Mouse (Mus musculus) gastrocnemius, adult 8-10 months (tissue): ENCODE measurements around the gene Pecam1. TPM values are rescaled to one million over a fixed set of nuclear protein-coding genes. Genes with fewer than 3 reads are reported as not detected.
"Not testable (repeated sequence)": the region's sequence is repeated elsewhere in the genome, so short reads cannot be mapped to it uniquely, and the experiment has no call there.

Experiments used
- DNase-seq, 2 experiments: peaks; one replicate each; pipeline ENCODE4 v3.0.0; 2022; ENCODE audit warnings: low spot score in 2 of 2
- total RNA-seq, 4 experiments: library from RNA; stranded (reverse); gene quantifications; 2 replicates each; pipeline ENCODE4 v1.2.4; 2022

The Pecam1 gene
- 10 to 100 TPM; 25.4 to 30.9 (median 26.7) TPM for total RNA-seq

DNA sequence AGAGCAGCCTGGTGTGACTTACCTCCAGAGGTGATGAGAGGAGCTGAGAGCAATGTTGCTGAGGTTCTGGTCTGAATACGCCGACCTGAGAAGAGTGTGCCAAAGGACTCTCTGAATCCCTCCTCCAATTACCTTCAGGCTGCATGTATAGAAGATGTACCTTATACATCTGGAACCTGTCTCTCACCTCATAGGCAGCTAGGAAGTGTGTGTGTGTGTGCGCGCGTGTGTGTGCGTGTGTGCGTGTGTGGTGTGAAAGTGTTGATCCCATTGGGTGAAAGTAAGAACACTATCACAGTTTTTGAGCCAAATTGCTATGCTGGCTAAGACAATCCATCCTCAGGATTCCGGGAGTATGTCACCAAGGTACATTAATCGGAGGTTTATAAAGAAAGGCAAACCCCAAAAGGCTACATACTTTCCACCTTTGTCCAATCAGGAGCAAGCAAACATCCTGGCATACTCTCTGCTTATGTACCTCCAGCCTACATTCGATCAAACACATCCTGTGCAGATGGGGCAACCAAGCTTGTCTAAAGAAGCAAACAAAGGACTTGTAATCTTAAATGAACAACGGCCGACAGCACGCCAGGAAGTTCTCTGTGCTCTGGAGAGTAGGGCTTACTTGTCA is at the start of gene Pecam1:
Gene Pecam1 (minus strand): TSS at position 508 of the 631 bp plus-strand sequence.
- DNase-seq = no peak

DNA sequence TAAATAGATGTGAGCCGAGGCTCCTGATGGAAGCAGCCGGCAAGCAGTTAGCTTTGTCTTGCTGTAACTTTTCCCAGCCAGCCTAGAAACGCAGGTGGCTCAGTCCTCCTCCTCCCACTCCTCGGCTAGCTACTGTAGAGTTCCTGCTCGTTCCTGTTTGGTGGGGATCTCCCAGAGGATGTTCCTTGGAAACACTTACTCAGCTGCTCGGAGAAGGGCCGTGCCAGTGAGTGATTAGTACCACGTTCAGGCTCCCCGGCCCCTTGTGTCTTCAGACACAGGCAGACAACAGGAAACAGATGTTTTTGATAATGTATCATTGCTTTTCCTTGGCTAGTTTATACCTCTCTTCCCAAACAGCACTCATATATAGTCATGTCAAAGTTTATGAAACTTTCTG is 45.3 kb upstream of the Pecam1 start:
- no peak for DNase-seq

- no peak for DNase-seq
These were observed 43.4 kb upstream of the Pecam1 start for GRCm38 (mm10) chr11:106793846-106794245.

GRCm38 (mm10) chr11:106789649-106790048 is 39.2 kb upstream of the Pecam1 start:
- no peak for DNase-seq

DNA sequence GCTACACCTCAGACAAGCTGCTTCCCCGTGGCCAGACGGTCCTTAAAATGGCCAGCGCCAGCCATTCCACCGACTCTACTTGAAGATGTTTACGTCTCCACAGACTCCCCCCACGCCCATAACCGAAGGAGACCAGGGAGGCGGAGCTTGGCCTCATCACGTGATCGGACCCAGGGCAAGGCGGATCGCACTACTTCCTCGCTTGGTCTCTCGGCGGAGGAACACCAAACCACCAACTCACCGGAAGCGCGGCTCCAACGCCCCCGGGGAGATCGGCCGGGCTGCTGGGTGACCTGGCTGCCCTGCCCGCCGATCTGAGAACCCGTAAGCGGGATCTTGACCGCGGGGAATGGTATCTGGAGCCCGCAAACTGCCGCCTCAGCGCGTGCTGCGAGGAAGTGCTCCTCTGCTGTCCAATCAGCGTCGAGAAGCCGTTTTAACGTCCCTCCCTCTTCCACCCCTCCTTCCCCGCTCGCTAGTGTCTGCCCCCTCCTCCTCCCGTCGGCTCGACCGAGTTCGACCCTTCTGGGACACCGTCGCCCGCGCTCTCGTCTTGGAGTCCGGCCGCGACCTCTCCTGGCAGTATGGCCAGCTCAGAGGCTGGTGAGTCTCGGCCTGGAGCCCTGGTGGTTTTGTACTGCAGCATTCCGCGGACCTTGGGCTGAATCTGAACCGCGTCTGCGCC is 38.5 kb upstream of the Pecam1 start, which contains the start of the genes Ddx5 and Cep95:
Gene Ddx5 (minus strand): TSS at position 411 of the 685 bp plus-strand sequence.
Gene Cep95 (plus strand): TSS at position 478 of the 685 bp plus-strand sequence.
- DNase-seq = peak; percentile 97

- DNase-seq = peak; percentile 97
These were observed 37.8 kb upstream of the Pecam1 start for GRCm38 (mm10) chr11:106788026-106788774.

- peak; percentile 88 to 91 for DNase-seq
These were observed 37.0 kb upstream of the Pecam1 start for GRCm38 (mm10) chr11:106787131-106788025.

GRCm38 (mm10) chr11:106785043-106785442 is 34.6 kb upstream of the Pecam1 start:
- DNase-seq = no peak

DNA sequence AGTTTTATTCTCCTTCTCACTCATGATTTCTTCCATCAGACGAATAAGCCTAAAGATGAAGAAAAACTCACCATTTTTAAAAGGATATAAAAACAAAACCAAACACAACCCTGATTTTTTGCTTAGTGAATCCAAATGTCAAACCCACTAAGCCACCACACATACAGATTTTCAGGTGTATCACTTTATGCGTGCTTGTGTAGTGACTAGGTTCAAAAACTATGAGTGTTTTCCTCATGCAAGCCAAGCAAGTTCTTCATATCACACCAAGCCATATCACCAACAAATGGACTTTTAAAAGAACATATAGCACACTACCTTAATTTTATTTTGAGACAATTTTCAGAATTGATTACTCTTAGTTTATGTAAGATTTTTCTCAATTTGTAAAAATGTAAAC is 34.0 kb upstream of the Pecam1 start:
- DNase-seq = no peak

DNA sequence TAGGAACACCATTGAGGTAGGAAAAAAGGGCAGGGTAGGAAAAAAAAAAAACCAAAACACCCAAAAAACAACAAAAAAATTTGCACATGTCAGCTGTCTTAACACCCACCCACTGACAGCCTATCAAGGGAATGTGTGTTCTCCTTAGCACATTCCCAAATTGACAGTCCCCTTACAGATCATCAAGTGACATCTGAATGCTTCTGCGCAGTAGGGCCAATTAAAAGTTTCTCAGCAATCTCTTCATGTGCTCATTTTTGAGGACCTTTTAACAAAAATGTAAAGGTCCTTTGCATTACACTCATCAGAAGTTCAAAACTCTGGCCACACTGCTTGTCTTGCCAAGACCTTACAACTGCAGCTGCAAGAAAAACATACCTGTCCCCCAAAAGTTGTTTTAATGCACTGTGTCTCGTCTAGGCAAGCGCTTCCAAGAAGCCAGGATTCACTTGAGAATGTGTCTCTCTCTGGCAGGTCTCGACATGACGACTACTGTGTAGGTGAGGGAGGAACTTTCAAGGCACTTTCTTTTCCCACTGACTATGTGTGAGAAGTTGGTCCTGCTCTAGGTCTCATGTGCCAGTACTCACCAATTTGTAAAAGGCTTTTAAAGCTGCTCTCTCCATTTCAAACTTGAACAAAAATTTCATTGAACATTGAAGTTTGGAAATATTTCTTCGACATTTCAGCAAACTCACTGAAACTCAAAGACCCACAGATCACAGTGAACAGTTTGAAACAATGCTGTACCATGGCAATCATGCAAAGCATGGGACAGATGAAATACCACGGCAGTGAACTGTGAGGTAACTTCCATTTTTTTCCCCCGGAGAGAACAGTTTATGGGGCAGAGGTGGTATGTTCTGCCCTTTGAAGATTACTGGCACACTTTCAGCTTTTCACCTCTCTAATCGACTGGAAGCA is 32.7 kb upstream of the Pecam1 start:
- no peak for DNase-seq

DNA sequence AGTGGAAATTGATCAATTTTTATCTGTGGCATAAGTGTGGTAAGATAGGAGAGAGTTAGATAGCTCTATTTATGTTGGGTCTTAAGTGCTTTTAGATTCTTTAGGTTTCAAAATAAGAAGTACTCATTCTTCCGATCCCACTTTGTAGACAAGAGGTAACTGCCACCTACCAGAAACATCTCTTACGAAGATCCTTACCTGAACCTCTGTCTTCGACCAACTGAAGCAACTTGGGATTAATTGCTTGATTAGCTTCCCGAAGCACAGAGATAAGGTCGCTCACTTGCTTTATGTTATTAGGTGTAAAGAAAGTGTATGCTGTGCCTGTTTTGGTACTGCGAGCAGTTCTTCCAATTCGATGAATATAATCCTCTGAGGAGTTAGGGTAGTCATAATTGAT is 31.8 kb upstream of the Pecam1 start:
- not testable (repeated sequence) for DNase-seq

DNA sequence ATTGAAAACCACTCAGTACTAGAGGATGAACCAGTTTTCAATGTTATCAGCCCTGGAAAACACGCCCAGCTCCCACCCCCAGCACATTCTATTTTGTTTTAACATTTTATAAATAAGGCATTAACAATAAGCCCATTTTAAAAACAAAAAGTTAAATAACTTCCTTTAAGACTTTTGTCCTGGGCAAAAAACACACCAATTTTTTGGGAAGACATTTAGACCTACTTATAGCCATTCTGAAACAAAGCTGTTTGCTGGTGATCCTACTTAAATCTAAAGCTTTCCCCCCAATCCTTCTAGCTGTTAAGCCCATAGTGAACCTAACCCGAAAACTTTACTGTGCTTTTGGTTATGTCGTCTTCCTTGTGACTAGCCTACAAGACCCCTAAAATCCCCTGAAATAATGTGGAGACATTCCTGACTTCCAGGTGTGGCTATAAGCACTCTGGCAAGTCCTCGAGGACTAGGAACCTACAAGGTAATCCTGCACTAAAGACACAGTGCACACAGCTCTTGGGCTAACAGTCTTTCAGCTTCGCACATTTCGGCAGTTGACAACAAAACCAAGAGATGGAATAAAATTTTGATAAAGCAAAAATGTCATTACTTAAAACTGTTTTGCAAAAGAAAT is 30.3 kb upstream of the Pecam1 start:
- DNase-seq = no peak

- no peak for DNase-seq
These were observed 29.6 kb upstream of the Pecam1 start for GRCm38 (mm10) chr11:106780089-106780425.

DNA sequence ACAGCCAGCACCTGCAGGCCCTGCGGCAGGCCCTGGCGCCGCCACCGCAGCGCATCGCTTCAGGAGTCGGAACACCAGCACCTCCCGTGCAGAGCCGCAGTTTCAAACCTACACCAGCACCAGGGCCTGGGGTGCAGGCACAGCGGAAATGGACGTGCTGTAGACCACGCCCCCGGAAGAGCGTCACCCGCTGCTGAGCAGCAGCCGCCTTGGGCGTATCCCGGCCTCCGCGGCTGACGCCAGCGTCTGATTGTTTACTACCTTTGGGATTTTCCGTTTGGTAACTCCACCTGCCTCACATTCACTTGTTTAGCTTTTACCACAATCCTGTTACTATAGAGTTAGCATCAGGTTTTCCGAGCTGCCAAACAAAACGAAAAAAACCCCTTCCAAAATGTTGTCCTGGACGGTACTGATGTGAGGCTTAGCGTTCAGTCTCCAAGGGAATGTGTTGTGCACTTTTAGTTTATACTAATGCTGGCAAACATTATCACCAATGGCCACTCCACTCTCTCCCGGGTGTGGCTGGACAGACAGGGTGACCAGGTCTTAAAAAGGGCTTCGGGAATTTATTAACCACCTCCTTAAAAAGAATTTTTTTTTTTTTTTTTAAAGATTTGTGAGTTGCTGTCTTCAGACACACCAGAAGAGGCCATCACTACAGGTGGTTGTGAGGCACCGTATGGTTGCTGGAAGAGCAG is 29.1 kb upstream of the Pecam1 start, which contains the start of gene Polg2:
Gene Polg2 (minus strand): TSS at position 150 of the 701 bp plus-strand sequence.
- peak; percentile 79 to 88 for DNase-seq

DNA sequence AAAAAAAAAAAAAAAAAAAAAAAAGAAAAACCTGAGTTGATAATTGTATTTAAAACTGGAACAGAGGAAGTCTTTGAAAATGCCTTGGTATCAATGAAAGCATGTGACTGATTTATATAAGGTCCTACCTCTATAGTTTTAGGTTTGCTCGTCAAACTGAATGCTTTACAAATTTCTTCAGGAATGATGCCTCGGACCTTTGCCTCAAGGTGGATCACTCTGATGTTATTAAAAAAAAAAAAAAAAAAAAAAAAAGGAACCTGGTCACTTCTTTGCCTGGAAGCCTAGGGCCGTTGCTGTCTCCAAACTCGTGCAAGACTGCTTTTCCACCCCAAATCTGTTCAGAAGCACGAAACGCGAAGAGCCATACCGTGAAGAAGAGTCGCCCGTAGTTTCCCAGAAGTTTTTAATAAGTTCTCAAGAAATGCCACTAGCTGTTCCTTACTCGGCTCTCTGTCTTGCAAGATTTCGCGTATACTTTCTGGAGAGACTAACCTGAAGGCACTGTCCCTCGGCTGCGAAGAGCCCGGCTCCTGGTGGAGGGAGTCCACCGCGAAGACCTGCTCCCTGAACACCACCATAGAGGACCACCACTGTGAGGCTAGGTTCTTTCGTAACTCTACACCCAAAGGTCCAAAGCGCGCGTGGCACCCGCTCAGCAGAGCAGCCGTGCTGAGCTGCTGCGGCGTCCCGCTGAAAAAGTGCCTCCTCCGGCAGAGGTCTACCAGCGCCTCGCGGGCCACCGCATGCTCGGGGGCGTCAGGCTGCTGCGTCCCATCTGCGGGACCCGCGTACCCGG is 28.4 kb upstream of the Pecam1 start:
- DNase-seq = no peak

DNA sequence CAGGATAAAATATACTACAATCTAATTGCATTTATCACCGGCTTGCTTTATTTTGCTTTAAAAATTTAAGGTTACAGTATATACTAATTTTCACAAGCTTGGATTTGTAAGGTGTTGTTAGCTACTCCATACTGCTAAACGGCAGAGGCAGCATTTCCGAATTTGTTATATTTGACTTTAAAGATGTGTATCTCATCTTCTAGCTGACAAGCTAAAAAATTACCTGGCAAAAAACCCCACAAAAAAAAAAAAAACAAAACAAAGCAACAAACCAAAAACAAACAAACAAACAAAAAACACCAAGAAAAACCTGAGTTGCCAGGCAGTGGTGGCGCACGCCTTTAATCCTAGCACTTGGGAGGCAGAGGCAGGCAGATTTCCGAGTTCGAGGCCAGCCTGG is 27.7 kb upstream of the Pecam1 start:
- no peak for DNase-seq

DNA sequence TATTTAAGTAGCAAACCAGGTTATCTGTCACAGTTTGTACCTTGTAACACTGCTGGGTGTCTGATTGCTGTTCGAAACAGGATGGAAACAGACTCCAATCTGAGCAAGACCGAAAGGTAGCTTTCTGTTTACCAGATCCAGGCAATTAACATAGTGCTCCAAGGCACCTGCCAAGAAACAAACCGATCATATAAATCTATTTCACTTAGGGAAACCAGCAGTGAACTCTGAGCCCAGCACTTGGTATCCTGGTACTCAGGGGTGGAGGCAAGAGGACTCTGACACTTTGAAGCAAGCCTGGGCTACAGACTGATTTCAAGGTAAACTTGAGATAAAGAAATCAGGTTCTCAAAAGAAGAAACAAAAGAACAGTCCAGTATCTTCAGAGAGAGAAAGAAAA is 27.0 kb upstream of the Pecam1 start:
- DNase-seq = no peak

DNA sequence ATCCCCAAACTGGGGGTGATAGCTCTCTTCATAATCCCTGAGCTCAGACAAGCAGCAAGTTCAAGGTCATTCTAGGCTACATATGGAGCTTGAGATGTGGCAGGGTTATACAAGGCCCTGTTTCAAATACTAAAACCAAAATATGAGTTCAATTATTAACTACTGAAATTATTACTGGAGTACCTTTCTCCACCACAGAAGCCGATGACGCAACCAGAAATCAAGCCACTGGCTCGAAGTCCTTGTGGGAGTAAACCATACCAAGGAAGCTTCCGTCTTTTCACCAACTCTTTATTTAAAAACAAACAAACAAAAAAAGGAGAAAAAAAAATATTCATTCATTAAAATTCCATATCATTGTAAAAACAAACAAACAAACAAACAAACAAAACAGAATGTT is 26.5 kb upstream of the Pecam1 start:
- no peak for DNase-seq
